Mouse (Mus musculus): ENCODE data around the gene Cort. TPM values are rescaled to one million over a fixed set of nuclear protein-coding genes. Genes with fewer than 3 reads are reported as not detected.
"Not testable (repeated sequence)": the region's sequence is repeated elsewhere in the genome, so short reads cannot be mapped to it uniquely, and the experiment has no call there.

Gene Cort
- polyA plus RNA-seq, 1 experiment from 2014 or later, result not detected

GRCm38 (mm10) chr4:149103875-149104561 is 22.5 kb downstream of the Cort start, which contains the start of gene Dffa:
Dffa (plus strand) TSS chr4:149104146.
- Histone ChIP-seq H3K4me3 (ENCODE audit: low read depth, low read length) (peak within 1 kb of the TSS; percentile 62), H3K9ac (ENCODE audit: low read depth, low read length) (peak within 1 kb of the TSS; percentile 71), H3K4me1 (replicated peaks; ENCODE audit: control insufficient read depth, insufficient read depth, low read length) (peaks cover 6% of the 10 kb centered on the region), H3K27me3 (replicated peaks; ENCODE audit: control insufficient read depth, insufficient read depth, low read length) (no peaks in the 10 kb centered on the region), H3K9me3 (ENCODE audit: control insufficient read depth) (no peaks in the 10 kb centered on the region), H3K4me2 (replicated peaks; ENCODE audit: low read depth) (peak within 1 kb of the TSS; percentile 87), H3K27ac (ENCODE audit: low read depth, low read length) (peak within 1 kb of the TSS; percentile 43), H3K36me3 (ENCODE audit: control insufficient read depth, insufficient read depth) (peaks cover 15% of the 10 kb centered on the region)
- TF ChIP-seq CTCF (IDR thresholded peaks at IDR 0.05; ENCODE audit: low read depth), result no peak
- ATAC-seq, result peak; percentile 82
- under 1% methylated on average over 35 of the region's 35 CpGs for WGBS

GRCm38 (mm10) chr4:149101456-149101855 is 25.1 kb downstream of the Cort start:
- no peak overlapping the region for H3K27ac ChIP-seq (ENCODE audit: low read depth, low read length)
- no peak for TF ChIP-seq CTCF (IDR thresholded peaks at IDR 0.05; ENCODE audit: low read depth)
- no peak overlapping the region for H3K4me3 ChIP-seq (ENCODE audit: low read depth, low read length)
- peaks cover 4% of the 10 kb centered on the region; the same call in 1 of the 2 replicates for H3K36me3 ChIP-seq (ENCODE audit: control insufficient read depth, insufficient read depth)
- H3K27me3 ChIP-seq (replicated peaks; ENCODE audit: control insufficient read depth, insufficient read depth, low read length), result no peaks in the 10 kb centered on the region
- H3K4me1 ChIP-seq (replicated peaks; ENCODE audit: control insufficient read depth, insufficient read depth, low read length), result peaks cover 6% of the 10 kb centered on the region
- WGBS, result 85% methylated on average over 3 of the region's 3 CpGs
- no peak for ATAC-seq
- H3K9ac ChIP-seq (ENCODE audit: low read depth, low read length), result no peak overlapping the region
- H3K9me3 ChIP-seq (ENCODE audit: control insufficient read depth), result no peaks in the 10 kb centered on the region
- H3K4me2 ChIP-seq (replicated peaks; ENCODE audit: low read depth), result no peak overlapping the region

- not testable (repeated sequence) for ATAC-seq; H3K27ac ChIP-seq (ENCODE audit: low read depth, low read length); H3K9me3 ChIP-seq (ENCODE audit: control insufficient read depth); H3K9ac ChIP-seq (ENCODE audit: low read depth, low read length); H3K4me3 ChIP-seq (ENCODE audit: low read depth, low read length); H3K27me3 ChIP-seq (replicated peaks; ENCODE audit: control insufficient read depth, insufficient read depth, low read length); H3K4me2 ChIP-seq (replicated peaks; ENCODE audit: low read depth); H3K36me3 ChIP-seq (ENCODE audit: control insufficient read depth, insufficient read depth); H3K4me1 ChIP-seq (replicated peaks; ENCODE audit: control insufficient read depth, insufficient read depth, low read length)
- WGBS, result 88% methylated on average over 12 of the region's 12 CpGs
These were observed 26.1 kb downstream of the Cort start for GRCm38 (mm10) chr4:149100449-149100848.

- WGBS, result 0% methylated on average over 39 of the region's 50 CpGs
- Histone ChIP-seq H3K4me2 (replicated peaks; ENCODE audit: low read depth) (peak within 1 kb of the TSS; percentile 87), H3K27ac (ENCODE audit: low read depth, low read length) (peak within 1 kb of the TSS; percentile 24), H3K27me3 (replicated peaks; ENCODE audit: control insufficient read depth, insufficient read depth, low read length) (no peaks in the 10 kb centered on the region), H3K9ac (ENCODE audit: low read depth, low read length) (peak within 1 kb of the TSS; percentile 89), H3K9me3 (ENCODE audit: control insufficient read depth) (no peaks in the 10 kb centered on the region), H3K36me3 (ENCODE audit: control insufficient read depth, insufficient read depth) (no peaks in the 10 kb centered on the region), H3K4me1 (replicated peaks; ENCODE audit: control insufficient read depth, insufficient read depth, low read length) (0 out of 2 replicates have a peak, but pooled peaks cover under 1% of the 10 kb centered on the region), H3K4me3 (ENCODE audit: low read depth, low read length) (peak within 1 kb of the TSS; percentile 96)
- no peak for TF ChIP-seq CTCF (IDR thresholded peaks at IDR 0.05; ENCODE audit: low read depth)
- ATAC-seq, result peak; percentile 67
These were observed 27.1 kb downstream of the Cort start, which contains the start of gene Pex14 for GRCm38 (mm10) chr4:149099369-149100017. Pex14 (minus strand) TSS chr4:149099876.

- Histone ChIP-seq H3K27me3 (replicated peaks; ENCODE audit: control insufficient read depth, insufficient read depth, low read length) (no peaks in the 10 kb centered on the region), H3K9ac (ENCODE audit: low read depth, low read length) (peak overlapping the region; percentile 89), H3K4me1 (replicated peaks; ENCODE audit: control insufficient read depth, insufficient read depth, low read length) (no peaks in the 10 kb centered on the region), H3K4me3 (ENCODE audit: low read depth, low read length) (peak overlapping the region; percentile 96), H3K27ac (ENCODE audit: low read depth, low read length) (peak overlapping the region; percentile 24), H3K9me3 (ENCODE audit: control insufficient read depth) (no peaks in the 10 kb centered on the region), H3K36me3 (ENCODE audit: control insufficient read depth, insufficient read depth) (no peaks in the 10 kb centered on the region; the same call in 1 of the 2 replicates), H3K4me2 (replicated peaks; ENCODE audit: low read depth) (peak overlapping the region; percentile 87)
- no peak for ATAC-seq
- WGBS, result 11% methylated on average over 11 of the region's 11 CpGs
- TF ChIP-seq CTCF (IDR thresholded peaks at IDR 0.05; ENCODE audit: low read depth), result no peak
These were observed 28.0 kb downstream of the Cort start for GRCm38 (mm10) chr4:149098571-149098970.

GRCm38 (mm10) chr4:149097956-149098355 is 28.6 kb downstream of the Cort start:
- peak overlapping the region; percentile 87 for H3K4me2 ChIP-seq (replicated peaks; ENCODE audit: low read depth)
- TF ChIP-seq CTCF (IDR thresholded peaks at IDR 0.05; ENCODE audit: low read depth), result no peak
- no peaks in the 10 kb centered on the region for H3K9me3 ChIP-seq (ENCODE audit: control insufficient read depth)
- H3K4me3 ChIP-seq (ENCODE audit: low read depth, low read length), result peak overlapping the region; percentile 96; the same call in 1 of the 2 replicates
- H3K4me1 ChIP-seq (replicated peaks; ENCODE audit: control insufficient read depth, insufficient read depth, low read length), result no peaks in the 10 kb centered on the region
- 0 out of 2 replicates have a peak overlapping the region, but pooled peaks have one; percentile 89 for H3K9ac ChIP-seq (ENCODE audit: low read depth, low read length)
- WGBS, result 57% methylated on average over 3 of the region's 3 CpGs
- no peaks in the 10 kb centered on the region for H3K27me3 ChIP-seq (replicated peaks; ENCODE audit: control insufficient read depth, insufficient read depth, low read length)
- no peaks in the 10 kb centered on the region; the same call in 1 of the 2 replicates for H3K36me3 ChIP-seq (ENCODE audit: control insufficient read depth, insufficient read depth)
- H3K27ac ChIP-seq (ENCODE audit: low read depth, low read length), result peak overlapping the region; percentile 41
- no peak for ATAC-seq

Measured in intestine, postnatal 0 days (tissue).